Mouse (Mus musculus) small intestine, adult 2 months (tissue): ENCODE measurements around the gene Snapc1. TPM values are rescaled to one million over a fixed set of nuclear protein-coding genes. Genes with fewer than 3 reads are reported as not detected.

ENCODE experiments used
- H3K27ac ChIP-seq: fragments of 200-500 bp; 2 replicates; pipeline ENCODE4 v1.5.1; 2012; ENCODE audit warnings: low read depth, low read length, control low read depth, inconsistent platforms; ENCODE audit not compliant: insufficient read depth
- H3K27me3 ChIP-seq: fragments of 200-500 bp; 2 replicates; pipeline ENCODE4 v1.6.1; 2012; ENCODE audit warnings: mild to moderate bottlenecking, moderate library complexity, low read length, inconsistent platforms; ENCODE audit not compliant: control insufficient read depth, insufficient read depth
- H3K36me3 ChIP-seq: fragments of 200-500 bp; 2 replicates; pipeline ENCODE4 v1.6.1; 2012; ENCODE audit warnings: mild to moderate bottlenecking, low read length, control low read depth, inconsistent platforms; ENCODE audit not compliant: control insufficient read depth, insufficient read depth
- H3K4me1 ChIP-seq: fragments of 200-500 bp; 2 replicates; pipeline ENCODE4 v1.6.1; 2012; ENCODE audit warnings: low read length, inconsistent platforms, mixed read lengths; ENCODE audit not compliant: control insufficient read depth, insufficient read depth, insufficient read length
- H3K4me3 ChIP-seq: fragments of 200-500 bp; 2 replicates; pipeline ENCODE4 v1.5.1; 2012; ENCODE audit warnings: low read depth, mild to moderate bottlenecking, control low read depth, inconsistent platforms, low read length, moderate library complexity
- CTCF ChIP-seq: fragments of 200-500 bp; IDR thresholded peaks from 2 replicates; pipeline ENCODE4 v1.5.1; 2012; ENCODE audit warnings: low read depth, mild to moderate bottlenecking, control low read depth, inconsistent platforms, low read length, moderate library complexity, mixed read lengths; ENCODE audit not compliant: insufficient replicate concordance, insufficient read length; ENCODE audit errors: extremely low read depth
- POLR2A ChIP-seq: fragments of 200-500 bp; IDR thresholded peaks from 2 replicates; pipeline ENCODE4 v1.6.1; 2012; ENCODE audit warnings: low read depth, mild to moderate bottlenecking, control low read depth, inconsistent platforms, low read length, moderate library complexity
- WGBS: fragments of 180-500 bp; shearing (Covaris S2); methylation state at CpG from one replicate; pipeline ENCODE4 v1.1.7; 2018; 5-methylcytosine and 5-hydroxymethylcytosine counted together
- polyA plus RNA-seq: library from polyadenylated mRNA; depleted of rRNA; stranded (reverse); fragments of >200 nt; gene quantifications from 2 replicates; pipeline ENCODE4 v1.2.3, GENCODE M21; 2012; rRNA removed

Gene Snapc1
- polyA plus RNA-seq, 1 experiment = 2.8 TPM

DNA sequence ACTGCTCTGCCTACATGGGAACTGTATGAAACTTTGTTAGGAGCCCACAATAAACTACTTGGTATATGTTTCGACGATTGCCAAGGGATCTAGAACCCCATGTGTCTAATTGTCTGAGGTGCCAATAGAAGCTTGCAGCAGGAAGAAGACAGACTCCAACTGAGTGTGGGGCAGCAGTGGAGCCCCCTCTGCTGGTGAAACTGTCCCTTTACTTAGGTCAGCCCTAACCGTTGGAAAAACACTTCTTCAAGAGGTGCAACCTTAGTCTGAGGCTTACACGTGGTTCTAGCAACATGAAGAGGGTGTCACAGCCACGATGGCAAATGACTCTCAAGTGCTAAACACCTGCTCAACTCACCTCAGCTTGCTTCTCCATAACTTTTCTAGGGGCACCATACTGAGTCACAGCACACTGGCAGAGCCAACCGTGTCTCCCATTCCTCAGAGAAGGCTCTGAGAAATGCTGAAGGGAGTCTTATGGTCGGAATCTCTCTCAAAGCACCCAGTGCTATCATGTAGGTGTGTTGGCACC, 50.5 kb downstream of the Snapc1 start:
- 52% methylated on average over 7 of the region's 7 CpGs for WGBS

DNA sequence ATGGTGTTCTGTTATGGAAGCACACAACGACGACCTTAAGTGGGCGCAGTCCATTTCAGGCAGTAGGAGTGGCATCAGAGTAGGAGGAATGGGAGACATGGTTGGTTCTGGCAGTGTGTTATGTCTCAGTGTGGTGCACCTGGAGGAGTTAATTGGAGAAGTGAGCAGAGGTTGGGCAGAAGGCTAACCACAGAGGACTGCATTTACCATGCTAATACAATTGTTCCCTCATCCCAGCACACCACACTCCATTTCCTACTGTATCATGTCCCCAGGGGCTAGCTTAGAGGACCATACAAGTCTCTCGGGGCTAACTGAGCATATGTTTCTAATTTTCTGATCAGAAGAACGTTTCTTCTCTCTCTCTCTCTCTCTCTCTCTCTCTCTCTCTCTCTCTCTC, 51.2 kb downstream of the Snapc1 start:
- no peak for TF ChIP-seq POLR2A
- TF ChIP-seq CTCF = no peak
- 66% methylated on average over 5 of the region's 5 CpGs for WGBS
- no peak overlapping the region for H3K4me3 ChIP-seq

More for the DNA sequence above, 50.5 kb downstream of the Snapc1 start:
- no peak overlapping the region for H3K27ac ChIP-seq
- no peak overlapping the region for H3K4me3 ChIP-seq
- H3K4me1 ChIP-seq = no peaks in the 10 kb centered on the region
- TF ChIP-seq CTCF (peak; percentile 4; the same call in 1 of the 2 replicates), POLR2A (no peak)
- no peaks in the 10 kb centered on the region for H3K27me3 ChIP-seq
- no peaks in the 10 kb centered on the region for H3K36me3 ChIP-seq

DNA sequence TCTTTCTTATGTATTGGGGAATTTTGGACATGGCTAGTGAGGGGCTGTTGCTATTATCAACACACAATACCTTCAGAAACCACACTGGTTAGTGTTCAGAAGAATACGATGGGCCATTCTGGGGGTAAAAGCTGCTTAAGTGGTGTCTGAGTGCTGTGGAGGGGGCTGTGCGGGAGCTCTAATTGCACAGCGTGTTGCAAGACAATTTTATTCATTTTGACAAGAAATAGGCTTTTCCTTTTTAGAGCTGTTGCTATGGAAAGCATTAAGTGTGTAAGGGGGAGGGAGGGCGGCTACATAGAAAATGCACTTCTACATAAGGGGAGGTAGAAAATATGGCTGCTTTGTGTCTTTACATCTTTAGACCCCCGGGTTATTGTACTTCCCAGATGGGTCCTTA, 59.0 kb downstream of the Snapc1 start:
- TF ChIP-seq CTCF = no peak
- TF ChIP-seq POLR2A = no peak
- Histone ChIP-seq H3K27me3 (no peaks in the 10 kb centered on the region), H3K27ac (no peak overlapping the region), H3K4me3 (no peak overlapping the region), H3K4me1 (no peaks in the 10 kb centered on the region), H3K36me3 (no peaks in the 10 kb centered on the region)
- 86% methylated on average over 5 of the region's 5 CpGs for WGBS

More for the DNA sequence above, 51.2 kb downstream of the Snapc1 start:
- Histone ChIP-seq H3K27ac (no peak overlapping the region), H3K36me3 (no peaks in the 10 kb centered on the region), H3K4me1 (no peaks in the 10 kb centered on the region), H3K27me3 (no peaks in the 10 kb centered on the region)

DNA sequence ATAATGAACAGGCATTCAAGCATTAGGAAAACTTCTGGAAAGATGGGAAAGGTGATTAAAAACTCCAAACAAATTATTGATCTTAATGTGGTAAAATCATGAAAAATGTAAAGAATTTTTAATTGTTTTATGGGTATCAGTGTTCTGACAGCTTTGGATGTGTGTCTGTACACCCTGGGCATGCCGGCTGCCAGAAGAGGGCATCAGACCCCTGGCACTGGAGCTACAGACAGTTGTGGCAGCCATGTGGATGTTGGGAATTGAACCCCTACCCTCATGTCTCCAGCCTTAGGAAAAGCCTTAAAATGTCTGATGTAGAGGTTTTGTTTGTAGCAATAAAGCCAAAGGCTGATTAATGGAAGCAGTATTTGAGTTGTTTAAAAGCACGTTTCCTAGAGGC, 60.6 kb downstream of the Snapc1 start:
- Histone ChIP-seq H3K4me1 (no peaks in the 10 kb centered on the region), H3K27ac (no peak overlapping the region), H3K36me3 (no peaks in the 10 kb centered on the region), H3K27me3 (no peaks in the 10 kb centered on the region), H3K4me3 (no peak overlapping the region)
- 85% methylated on average over 2 of the region's 2 CpGs for WGBS
- TF ChIP-seq POLR2A (no peak), CTCF (peak; percentile 9; the same call in 1 of the 2 replicates)

Other genes starting within 250 kb of the Snapc1 start
- 11.6 and 23.7 TPM in 2 replicates for gene Hif1a, start 63.1 kb upstream of the Snapc1 start, polyA plus RNA-seq
- not detected in 2 replicates for gene Gm49321, start 26.8 kb upstream of the Snapc1 start, polyA plus RNA-seq
- 0.95 TPM in 1 of 2 replicates, not detected in the other for gene Syt16, start 33.2 kb downstream of the Snapc1 start, polyA plus RNA-seq